Mouse (Mus musculus) midbrain, embryonic 16.5 days (tissue): ENCODE data around the gene Samd4b. TPM values are rescaled to one million over a fixed set of nuclear protein-coding genes. Genes with fewer than 3 reads are reported as not detected.

ENCODE experiments used
- microRNA-seq: library from miRNA; unstranded; fragments of <30 nt; microRNA quantifications from one replicate; pipeline ENCODE4, GENCODE M21; 2017
- polyA plus RNA-seq: library from polyadenylated mRNA; unstranded; fragments of >200 nt; fragmentation: Nextera tagmentation; extraction: Ambion mirVana; gene quantifications from 2 replicates; pipeline ENCODE4 v1.2.1, GENCODE M21; 2015

Gene Samd4b
- polyA plus RNA-seq, 1 experiment from 2014 or later, result 20.4 TPM

Small RNA genes lying within 50 kb of the gene (microRNA-seq; reads per million reads assigned to microRNA genes)
- gene Mir7049, result 0.52 reads per million

Other genes starting within 250 kb of the Samd4b start
- 414 and 435 TPM in 2 replicates for gene Rps16, start 247.5 kb downstream of the Samd4b start, polyA plus RNA-seq
- 22.9 and 23.1 TPM in 2 replicates for gene Plekhg2, start 225.5 kb downstream of the Samd4b start, polyA plus RNA-seq
- gene Zfp36, start 217.9 kb downstream of the Samd4b start, polyA plus RNA-seq, result 2.9 and 3.3 TPM in 2 replicates
- 39.6 and 40.3 TPM in 2 replicates for gene Med29, start 205.4 kb downstream of the Samd4b start, polyA plus RNA-seq
- 96.1 and 109 TPM in 2 replicates for gene Paf1, start 205.2 kb downstream of the Samd4b start, polyA plus RNA-seq
- gene Gmfg, start 160.7 kb downstream of the Samd4b start, polyA plus RNA-seq, result 2.8 and 3.5 TPM in 2 replicates
- 13.9 and 15.0 TPM in 2 replicates for gene Lrfn1, start 146.2 kb downstream of the Samd4b start, polyA plus RNA-seq
- gene Ifnl2, start 87.7 kb downstream of the Samd4b start, polyA plus RNA-seq, result not detected in 2 replicates
- not detected in 2 replicates for gene Ifnl3, start 75.3 kb downstream of the Samd4b start, polyA plus RNA-seq
- gene Sycn, start 57.3 kb downstream of the Samd4b start, polyA plus RNA-seq, result not detected in 2 replicates
- 0.15 TPM in 1 of 2 replicates, not detected in the other for gene Nccrp1, start 50.9 kb downstream of the Samd4b start, polyA plus RNA-seq
- gene Pak4, start within 50 bp of the Samd4b start, polyA plus RNA-seq, result 18.1 and 19.1 TPM in 2 replicates
- gene Acp7, start 33.2 kb upstream of the Samd4b start, polyA plus RNA-seq, result 0.26 TPM in 1 of 2 replicates, not detected in the other
- 15.1 and 17.3 TPM in 2 replicates for gene Fbxo27, start 94.7 kb upstream of the Samd4b start, polyA plus RNA-seq
- 3.2 and 5.2 TPM in 2 replicates for gene Fbxo17, start 118.7 kb upstream of the Samd4b start, polyA plus RNA-seq
- gene Mrps12, start 143.7 kb upstream of the Samd4b start, polyA plus RNA-seq, result 95.8 and 99.4 TPM in 2 replicates
- gene Sars2, start 143.8 kb upstream of the Samd4b start, polyA plus RNA-seq, result 15.6 and 16.4 TPM in 2 replicates
- 0.61 and 0.95 TPM in 2 replicates for gene Ccer2, start 158.0 kb upstream of the Samd4b start, polyA plus RNA-seq
- gene Sirt2, start 168.6 kb upstream of the Samd4b start, polyA plus RNA-seq, result 117 and 121 TPM in 2 replicates
- 52.0 and 64.7 TPM in 2 replicates for gene Nfkbib, start 169.4 kb upstream of the Samd4b start, polyA plus RNA-seq
- gene Rinl, start 190.8 kb upstream of the Samd4b start, polyA plus RNA-seq, result 2.2 and 2.9 TPM in 2 replicates
- 134 and 152 TPM in 2 replicates for gene Hnrnpl, start 210.4 kb upstream of the Samd4b start, polyA plus RNA-seq
- 86.6 and 96.4 TPM in 2 replicates for gene Ech1, start 227.1 kb upstream of the Samd4b start, polyA plus RNA-seq
- gene Lgals4, start 235.7 kb upstream of the Samd4b start, polyA plus RNA-seq, result 5.7 and 5.9 TPM in 2 replicates